Mouse (Mus musculus) lung, postnatal 36 days (tissue): ENCODE measurements around the gene Sesn3.
"Not testable (repeated sequence)": the region's sequence is repeated elsewhere in the genome, so short reads cannot be mapped to it uniquely, and the experiment has no call there.

Experiments
- DNase-seq: peaks from one replicate; pipeline ENCODE4 v3.0.0; 2022; ENCODE audit warnings: mixed read lengths

The Sesn3 gene

GRCm38 (mm10) chr9:14274986-14275720, at the start of gene Sesn3:
Sesn3 (plus strand) TSS chr9:14275067.
- DNase-seq: peak; percentile 85

GRCm38 (mm10) chr9:14227086-14227485, 47.8 kb upstream of the Sesn3 start:
- DNase-seq: not testable (repeated sequence)

GRCm38 (mm10) chr9:14233702-14234373, 41.0 kb upstream of the Sesn3 start:
- peak; percentile 45 for DNase-seq

GRCm38 (mm10) chr9:14235286-14235685, 39.6 kb upstream of the Sesn3 start:
- no peak for DNase-seq

- DNase-seq: not testable (repeated sequence)
These were observed 33.9 kb upstream of the Sesn3 start for GRCm38 (mm10) chr9:14241003-14241402.

- no peak for DNase-seq
These were observed 32.6 kb upstream of the Sesn3 start for GRCm38 (mm10) chr9:14242308-14242707.

- peak; percentile 37 for DNase-seq
These were observed 30.3 kb upstream of the Sesn3 start for GRCm38 (mm10) chr9:14244528-14244927.

GRCm38 (mm10) chr9:14245013-14245586, 29.8 kb upstream of the Sesn3 start:
- no peak for DNase-seq

- DNase-seq: peak; percentile 82
These were observed 28.7 kb upstream of the Sesn3 start for GRCm38 (mm10) chr9:14246016-14246799.

- no peak for DNase-seq
These were observed 27.2 kb upstream of the Sesn3 start for GRCm38 (mm10) chr9:14247480-14248208.

- no peak for DNase-seq
These were observed 26.7 kb upstream of the Sesn3 start for GRCm38 (mm10) chr9:14248209-14248596.

GRCm38 (mm10) chr9:14261150-14261549, 13.7 kb upstream of the Sesn3 start:
- DNase-seq: no peak

GRCm38 (mm10) chr9:14262568-14262972, 12.3 kb upstream of the Sesn3 start:
- no peak for DNase-seq

- DNase-seq: no peak
These were observed 8.4 kb upstream of the Sesn3 start for GRCm38 (mm10) chr9:14266470-14266869.

- DNase-seq: no peak
These were observed 6.3 kb upstream of the Sesn3 start for GRCm38 (mm10) chr9:14268578-14268977.

- DNase-seq: no peak
These were observed 1.9 kb upstream of the Sesn3 start for GRCm38 (mm10) chr9:14272921-14273320.

GRCm38 (mm10) chr9:14274586-14274985, 281 bp upstream of the Sesn3 start:
- DNase-seq: no peak

- DNase-seq: peak; percentile 99
These were observed 1.1 kb downstream of the Sesn3 start for GRCm38 (mm10) chr9:14275792-14276480.

GRCm38 (mm10) chr9:14276481-14277287, 1.8 kb downstream of the Sesn3 start:
- peak; percentile 41 for DNase-seq

GRCm38 (mm10) chr9:14277365-14277991, 2.6 kb downstream of the Sesn3 start:
- no peak for DNase-seq
